Mouse (Mus musculus) heart, embryonic 11.5 days (tissue): ENCODE results near the gene Gm29564. TPM values are rescaled to one million over a fixed set of nuclear protein-coding genes. Genes with fewer than 3 reads are reported as not detected.
"Not testable (repeated sequence)": the region's sequence is repeated elsewhere in the genome, so short reads cannot be mapped to it uniquely, and the experiment has no call there.

Experiments used
- ATAC-seq: fragments of 200-750 bp; cut with Nextera tagmentation; replicated peaks from 2 replicates; pipeline ENCODE4 v1.8.0; 2017; ENCODE audit warnings: moderate library complexity; ENCODE audit not compliant: insufficient number of reproducible peaks, low FRiP score, low TSS enrichment
- H3K27ac ChIP-seq: fragments of 300-500 bp; sonication (generic); 2 replicates; pipeline ENCODE4 v1.5.1; 2014; ENCODE audit warnings: mild to moderate bottlenecking, low read depth, low read length
- H3K27me3 ChIP-seq: fragments of 300-500 bp; sonication (generic); 2 replicates; pipeline ENCODE4 v1.6.1; 2014; ENCODE audit warnings: mild to moderate bottlenecking, low read length, mixed read lengths; ENCODE audit not compliant: control insufficient read depth, insufficient read depth
- H3K36me3 ChIP-seq: fragments of 300-500 bp; sonication (generic); 2 replicates; pipeline ENCODE4 v1.6.1; 2014; ENCODE audit warnings: mild to moderate bottlenecking, low read length, moderate library complexity, mixed read lengths; ENCODE audit not compliant: control insufficient read depth, insufficient read depth
- H3K4me1 ChIP-seq: fragments of 300-500 bp; sonication (generic); 2 replicates; pipeline ENCODE4 v1.6.1; 2014; ENCODE audit warnings: low read length; ENCODE audit not compliant: control insufficient read depth, insufficient read depth
- H3K4me2 ChIP-seq: fragments of 300-500 bp; sonication (generic); 2 replicates; pipeline ENCODE4 v1.6.1; 2014; ENCODE audit warnings: mild to moderate bottlenecking, moderate library complexity
- H3K4me3 ChIP-seq: fragments of 300-500 bp; sonication (generic); 2 replicates; pipeline ENCODE4 v1.5.1; 2014; ENCODE audit warnings: low read depth, low read length
- H3K9ac ChIP-seq: fragments of 300-500 bp; sonication (generic); 2 replicates; pipeline ENCODE4 v1.6.1; 2014; ENCODE audit warnings: mild to moderate bottlenecking, low read depth, low read length, moderate library complexity
- H3K9me3 ChIP-seq: fragments of 300-500 bp; sonication (generic); replicated peaks from 2 replicates; pipeline ENCODE4 v1.6.1; 2016; ENCODE audit warnings: low read length; ENCODE audit not compliant: control insufficient read depth
- WGBS: fragments of 180-500 bp; shearing (Covaris S2); extraction: QIAGEN DNeasy Blood & Tissue Kit; methylation state at CpG from one replicate; pipeline ENCODE4 v1.1.7; 2014; ENCODE audit not compliant: insufficient replicate concordance; 5-methylcytosine and 5-hydroxymethylcytosine counted together
- polyA plus RNA-seq: library from polyadenylated mRNA; unstranded; fragments of >200 nt; fragmentation: Nextera tagmentation; extraction: Ambion mirVana; gene quantifications from 2 replicates; pipeline ENCODE4 v1.2.1, GENCODE M21; 2014

The Gm29564 gene
- not detected in 2 replicates for polyA plus RNA-seq

DNA sequence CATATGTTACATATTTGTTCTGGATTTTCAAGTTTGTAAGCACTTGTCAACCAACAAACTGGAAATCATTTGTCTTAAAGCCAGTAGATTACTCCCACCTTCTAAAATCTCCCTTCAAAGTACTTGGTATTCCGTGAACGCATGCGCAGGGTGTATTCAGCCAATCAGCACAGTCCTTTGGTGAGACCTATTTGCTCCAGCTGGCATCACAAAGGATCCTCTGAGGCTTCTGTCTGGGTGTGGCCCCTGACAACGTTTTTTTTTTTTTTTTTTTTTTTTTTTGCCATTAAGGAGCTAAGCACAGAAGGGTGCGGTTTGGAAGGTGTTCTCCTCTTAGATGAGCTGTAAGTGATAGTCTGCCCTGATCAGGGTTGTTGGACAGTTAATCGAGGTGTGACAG lies at the start of gene Gm29564:
Gm29564 (plus strand) TSS at position 301 of the 400 bp plus-strand sequence.
- not testable (repeated sequence) for H3K27me3 ChIP-seq, H3K4me1 ChIP-seq, H3K9ac ChIP-seq, H3K4me3 ChIP-seq, ATAC-seq, H3K4me2 ChIP-seq, H3K27ac ChIP-seq, H3K36me3 ChIP-seq, H3K9me3 ChIP-seq
- no CpG with 5 or more reads among the region's 6 CpGs for WGBS

Other genes starting within 250 kb of the Gm29564 start
- not detected in 2 replicates for gene Gm20867, start 249.8 kb upstream of the Gm29564 start, polyA plus RNA-seq